Mouse (Mus musculus) forebrain, embryonic 10.5 days (tissue): ENCODE results near the gene Smok2a. TPM values are rescaled to one million over a fixed set of nuclear protein-coding genes. Genes with fewer than 3 reads are reported as not detected.
"Not testable (repeated sequence)": the region's sequence is repeated elsewhere in the genome, so short reads cannot be mapped to it uniquely, and the experiment has no call there.

ENCODE experiments used
- DNase-seq: peaks from one replicate; pipeline ENCODE4 v3.0.0-alpha.2; 2017; ENCODE audit warnings: low spot score; ENCODE audit errors: extremely low spot score
- H3K27ac ChIP-seq: fragments of 300-500 bp; sonication (generic); 2 replicates; pipeline ENCODE4 v1.5.1; 2016; ENCODE audit warnings: mild to moderate bottlenecking
- H3K27me3 ChIP-seq: fragments of 300-500 bp; sonication (generic); 2 replicates; pipeline ENCODE4 v1.6.1; 2016; ENCODE audit warnings: mild to moderate bottlenecking; ENCODE audit not compliant: poor library complexity, severe bottlenecking
- H3K36me3 ChIP-seq: fragments of 300-500 bp; sonication (generic); replicated peaks from 2 replicates; pipeline ENCODE4 v1.6.1; 2016; ENCODE audit warnings: mild to moderate bottlenecking, moderate library complexity
- H3K4me1 ChIP-seq: fragments of 300-500 bp; sonication (generic); 2 replicates; pipeline ENCODE4 v1.6.1; 2016
- H3K4me3 ChIP-seq: fragments of 300-500 bp; sonication (generic); 2 replicates; pipeline ENCODE4 v1.5.1; 2016; ENCODE audit warnings: mild to moderate bottlenecking, moderate library complexity
- H3K9me3 ChIP-seq: fragments of 300-500 bp; sonication (generic); 2 replicates; pipeline ENCODE4 v1.6.1; 2016; ENCODE audit warnings: mild to moderate bottlenecking, moderate library complexity
- WGBS: fragments of 180-500 bp; shearing (Covaris S2); methylation state at CpG from one replicate; pipeline ENCODE4 v1.1.7; 2016; 5-methylcytosine and 5-hydroxymethylcytosine counted together
- polyA plus RNA-seq: library from polyadenylated mRNA; unstranded; fragments of >200 nt; fragmentation: Nextera tagmentation; extraction: Ambion mirVana; gene quantifications from 2 replicates; pipeline ENCODE4 v1.2.1, GENCODE M21; 2016

Gene Smok2a
- polyA plus RNA-seq, 1 experiment from 2014 or later = not detected

GRCm38 (mm10) chr17:13196486-13196885 lies 24.5 kb upstream of the Smok2a start:
- not testable (repeated sequence) for H3K4me1 ChIP-seq, H3K4me3 ChIP-seq, H3K27me3 ChIP-seq, DNase-seq, H3K36me3 ChIP-seq, H3K27ac ChIP-seq
- peaks cover 82% of the 10 kb centered on the region for H3K9me3 ChIP-seq
- 71% methylated on average over 4 of the region's 4 CpGs for WGBS

- not testable (repeated sequence) for H3K4me1 ChIP-seq, H3K27me3 ChIP-seq, H3K27ac ChIP-seq, DNase-seq, H3K4me3 ChIP-seq, H3K36me3 ChIP-seq
- 90% methylated on average over 2 of the region's 2 CpGs for WGBS
- H3K9me3 ChIP-seq = peaks cover 74% of the 10 kb centered on the region
Observed at GRCm38 (mm10) chr17:13198812-13199211, 22.2 kb upstream of the Smok2a start.

GRCm38 (mm10) chr17:13199880-13200409 lies 21.0 kb upstream of the Smok2a start:
- not testable (repeated sequence) for H3K4me3 ChIP-seq, H3K27ac ChIP-seq, H3K36me3 ChIP-seq, H3K4me1 ChIP-seq, H3K27me3 ChIP-seq, DNase-seq
- WGBS = 85% methylated on average over 8 of the region's 9 CpGs
- peaks cover 73% of the 10 kb centered on the region for H3K9me3 ChIP-seq

- 91% methylated on average over 4 of the region's 4 CpGs for WGBS
- peaks cover 72% of the 10 kb centered on the region for H3K9me3 ChIP-seq
Observed at GRCm38 (mm10) chr17:13201551-13201950, 19.4 kb upstream of the Smok2a start.

GRCm38 (mm10) chr17:13202453-13203107 lies 18.4 kb upstream of the Smok2a start:
- WGBS = 78% methylated on average over 2 of the region's 3 CpGs
- H3K36me3 ChIP-seq, DNase-seq, H3K4me1 ChIP-seq, H3K4me3 ChIP-seq, H3K27me3 ChIP-seq, H3K27ac ChIP-seq: not testable (repeated sequence)
- H3K9me3 ChIP-seq = peaks cover 76% of the 10 kb centered on the region

More at GRCm38 (mm10) chr17:13201551-13201950, 19.4 kb upstream of the Smok2a start:
- not testable (repeated sequence) for H3K27me3 ChIP-seq, H3K4me1 ChIP-seq, H3K36me3 ChIP-seq, H3K27ac ChIP-seq, DNase-seq, H3K4me3 ChIP-seq

GRCm38 (mm10) chr17:13205247-13205646 lies 15.7 kb upstream of the Smok2a start:
- H3K4me1 ChIP-seq, H3K36me3 ChIP-seq, H3K4me3 ChIP-seq, H3K27ac ChIP-seq, DNase-seq, H3K27me3 ChIP-seq: not testable (repeated sequence)
- peaks cover 79% of the 10 kb centered on the region for H3K9me3 ChIP-seq
- WGBS = 92% methylated on average over 1 of the region's 1 CpGs

GRCm38 (mm10) chr17:13206491-13206890 lies 14.5 kb upstream of the Smok2a start:
- no peak overlapping the region for H3K4me3 ChIP-seq
- no peaks in the 10 kb centered on the region for H3K27me3 ChIP-seq
- peaks cover 79% of the 10 kb centered on the region for H3K9me3 ChIP-seq
- WGBS = 85% methylated on average over 2 of the region's 2 CpGs
- no peaks in the 10 kb centered on the region for H3K36me3 ChIP-seq
- no peak overlapping the region for H3K27ac ChIP-seq
- no peak for DNase-seq
- H3K4me1 ChIP-seq = no peaks in the 10 kb centered on the region

- not testable (repeated sequence) for H3K4me3 ChIP-seq, H3K27me3 ChIP-seq, H3K36me3 ChIP-seq, H3K4me1 ChIP-seq, H3K27ac ChIP-seq, DNase-seq
- H3K9me3 ChIP-seq = peaks cover 88% of the 10 kb centered on the region
Observed at GRCm38 (mm10) chr17:13208460-13208859, 12.5 kb upstream of the Smok2a start.

- H3K27me3 ChIP-seq = no peaks in the 10 kb centered on the region
- no peak overlapping the region for H3K27ac ChIP-seq
- H3K4me1 ChIP-seq = no peaks in the 10 kb centered on the region
- H3K4me3 ChIP-seq = no peak overlapping the region
- H3K36me3 ChIP-seq = no peaks in the 10 kb centered on the region
- WGBS = 75% methylated on average over 7 of the region's 7 CpGs
- DNase-seq = no peak
- peaks cover 97% of the 10 kb centered on the region for H3K9me3 ChIP-seq
Observed at GRCm38 (mm10) chr17:13212136-13212850, 8.7 kb upstream of the Smok2a start.

- Histone ChIP-seq H3K4me3 (no peak overlapping the region), H3K4me1 (no peaks in the 10 kb centered on the region), H3K27me3 (no peaks in the 10 kb centered on the region), H3K27ac (no peak overlapping the region), H3K9me3 (peaks cover 100% of the 10 kb centered on the region), H3K36me3 (no peaks in the 10 kb centered on the region)
- 66% methylated on average over 4 of the region's 4 CpGs for WGBS
- no peak for DNase-seq
Observed at GRCm38 (mm10) chr17:13214169-13214568, 6.8 kb upstream of the Smok2a start.

GRCm38 (mm10) chr17:13215595-13215994 lies 5.4 kb upstream of the Smok2a start:
- H3K27me3 ChIP-seq = no peaks in the 10 kb centered on the region
- WGBS = 89% methylated on average over 2 of the region's 2 CpGs

GRCm38 (mm10) chr17:13221921-13222320 lies 933 bp downstream of the Smok2a start:
- DNase-seq, H3K36me3 ChIP-seq, H3K27me3 ChIP-seq, H3K4me3 ChIP-seq, H3K27ac ChIP-seq, H3K4me1 ChIP-seq: not testable (repeated sequence)
- peaks cover 97% of the 10 kb centered on the region for H3K9me3 ChIP-seq
- 95% methylated on average over 2 of the region's 2 CpGs for WGBS

More at GRCm38 (mm10) chr17:13215595-13215994, 5.4 kb upstream of the Smok2a start:
- H3K9me3 ChIP-seq = peaks cover 100% of the 10 kb centered on the region
- no peaks in the 10 kb centered on the region for H3K36me3 ChIP-seq
- H3K27ac ChIP-seq = no peak overlapping the region
- no peaks in the 10 kb centered on the region for H3K4me1 ChIP-seq
- no peak overlapping the region for H3K4me3 ChIP-seq
- DNase-seq = no peak

GRCm38 (mm10) chr17:13229957-13230356 lies 9.0 kb downstream of the Smok2a start, which contains the start of gene Smok2b:
TSS of gene Smok2b (plus strand) at chr17:13230257.
- H3K36me3 ChIP-seq, DNase-seq, H3K4me1 ChIP-seq, H3K4me3 ChIP-seq, H3K27ac ChIP-seq, H3K27me3 ChIP-seq: not testable (repeated sequence)
- peaks cover 99% of the 10 kb centered on the region for H3K9me3 ChIP-seq
- 85% methylated on average over 2 of the region's 2 CpGs for WGBS
